Mouse (Mus musculus): ENCODE results near the gene Erc2.

Gene Erc2

GRCm38 (mm10) chr14:27775367-27775766 is 153.1 kb downstream of the Erc2 start:
- no peak for DNase-seq (ENCODE audit: low spot score in 2 of 2)

GRCm38 (mm10) chr14:27778503-27778902 is 156.3 kb downstream of the Erc2 start:
- DNase-seq (ENCODE audit: low spot score in 2 of 2) = no peak

GRCm38 (mm10) chr14:27778982-27779701 is 156.9 kb downstream of the Erc2 start:
- no peak for DNase-seq (ENCODE audit: low spot score in 2 of 2)

GRCm38 (mm10) chr14:27781221-27781620 is 159.0 kb downstream of the Erc2 start:
- DNase-seq (ENCODE audit: low spot score in 2 of 2) = no peak

GRCm38 (mm10) chr14:27784826-27785225 is 162.6 kb downstream of the Erc2 start:
- DNase-seq (ENCODE audit: low spot score in 2 of 2) = no peak

GRCm38 (mm10) chr14:27785562-27785961 is 163.3 kb downstream of the Erc2 start:
- DNase-seq (ENCODE audit: low spot score in 2 of 2) = no peak

- no peak for DNase-seq (ENCODE audit: low spot score in 2 of 2)
These were observed 167.1 kb downstream of the Erc2 start for GRCm38 (mm10) chr14:27789066-27789898.

- no peak for DNase-seq (ENCODE audit: low spot score in 2 of 2)
These were observed 176.1 kb downstream of the Erc2 start for GRCm38 (mm10) chr14:27798184-27798934.

- DNase-seq (ENCODE audit: low spot score in 2 of 2) = no peak
These were observed 178.5 kb downstream of the Erc2 start for GRCm38 (mm10) chr14:27800766-27801165.

GRCm38 (mm10) chr14:27803961-27804360 is 181.7 kb downstream of the Erc2 start:
- DNase-seq (ENCODE audit: low spot score in 2 of 2) = no peak

GRCm38 (mm10) chr14:27805064-27805463 is 182.8 kb downstream of the Erc2 start:
- DNase-seq (ENCODE audit: low spot score in 2 of 2) = no peak

- peak in 1 of 2 experiments; percentile 6 for DNase-seq (ENCODE audit: low spot score in 2 of 2)
These were observed 185.9 kb downstream of the Erc2 start for GRCm38 (mm10) chr14:27808080-27808479.

- no peak for DNase-seq (ENCODE audit: low spot score in 2 of 2)
These were observed 186.4 kb downstream of the Erc2 start for GRCm38 (mm10) chr14:27808523-27809114.

- peak in 1 of 2 experiments; percentile 13 for DNase-seq (ENCODE audit: low spot score in 2 of 2)
These were observed 188.6 kb downstream of the Erc2 start for GRCm38 (mm10) chr14:27810790-27811189.

GRCm38 (mm10) chr14:27811649-27812048 is 189.4 kb downstream of the Erc2 start:
- peak in 1 of 2 experiments; percentile 31 for DNase-seq (ENCODE audit: low spot score in 2 of 2)

- DNase-seq (ENCODE audit: low spot score in 2 of 2) = no peak
These were observed 193.5 kb downstream of the Erc2 start for GRCm38 (mm10) chr14:27815739-27816138.

GRCm38 (mm10) chr14:27818986-27819385 is 196.8 kb downstream of the Erc2 start:
- DNase-seq (ENCODE audit: low spot score in 2 of 2) = no peak

GRCm38 (mm10) chr14:27821801-27822200 is 199.6 kb downstream of the Erc2 start:
- DNase-seq (ENCODE audit: low spot score in 2 of 2) = no peak

GRCm38 (mm10) chr14:27822566-27822965 is 200.3 kb downstream of the Erc2 start:
- DNase-seq (ENCODE audit: low spot score in 2 of 2) = no peak

- DNase-seq (ENCODE audit: low spot score in 2 of 2) = peak in 1 of 2 experiments; percentile 56
These were observed 200.8 kb downstream of the Erc2 start for GRCm38 (mm10) chr14:27823048-27823447.

GRCm38 (mm10) chr14:27823897-27824296 is 201.7 kb downstream of the Erc2 start:
- peak in 1 of 2 experiments; percentile 13 for DNase-seq (ENCODE audit: low spot score in 2 of 2)

GRCm38 (mm10) chr14:27826829-27827228 is 204.6 kb downstream of the Erc2 start:
- no peak for DNase-seq (ENCODE audit: low spot score in 2 of 2)

Measured in urinary bladder, adult 18-20 months (tissue).